ENCODE assay signal across 14 mouse cellular contexts in genomic region chr3:153248029-153248428, GRCm38 (mm10).
DNase-seq lines count a peak whose midpoint lies in the region; ATAC-seq and TF ChIP-seq lines count a peak whose summit lies in the region.
"Had no signal": no experiment of that assay in that cellular context is flagged by ENCODE, and none has a peak within 500 bp of the region (broad histone marks: within the 10 kb centered on the region; RNA-seq: fewer than 3 reads in every experiment).

No protein-coding gene starts in this region.

- DNase-seq in heart, postnatal 4 days, result peak; percentile 18
- DNase-seq in heart, embryonic 10.5 days (ENCODE audit: low spot score), result no peak
- DNase-seq in lung, embryonic 14.5 days, result peak; percentile 30
- no peak for DNase-seq in lung, adult 18-20 months
- DNase-seq in G1E (ENCODE audit: low spot score), result no peak
- peak; percentile 39 for DNase-seq in embryo, embryonic 11 days
- no peak for DNase-seq in ovary, postnatal 10 days (ENCODE audit: low spot score)
- no peak for DNase-seq in ovary, postnatal 36 days (ENCODE audit: low spot score)
- DNase-seq: liver; thymus, postnatal 14 days had no signal

- H3K27me3 ChIP-seq in heart, embryonic 10.5 days (ENCODE audit: insufficient read depth, poor library complexity, severe bottlenecking), result 0 out of 2 replicates have a peak, but pooled peaks cover 5% of the 10 kb centered on the region
- H3K27me3 ChIP-seq in lung, embryonic 14.5 days (ENCODE audit: insufficient read depth, low read length), result no peaks in the 10 kb centered on the region
- no peaks in the 10 kb centered on the region for H3K27me3 ChIP-seq in G1E (ENCODE audit: insufficient read depth, low read length)
- H3K27me3 ChIP-seq: forebrain, embryonic 13.5 days; hindbrain, embryonic 15.5 days; midbrain, embryonic 12.5 days; neural tube, embryonic 13.5 days had no signal

- no peaks in the 10 kb centered on the region for H3K36me3 ChIP-seq in heart, embryonic 10.5 days
- H3K36me3 ChIP-seq in lung, embryonic 14.5 days (ENCODE audit: insufficient read depth), result no peaks in the 10 kb centered on the region
- peaks cover 18% of the 10 kb centered on the region for H3K36me3 ChIP-seq in G1E (replicated peaks)
- H3K36me3 ChIP-seq: hindbrain, embryonic 15.5 days; midbrain, embryonic 12.5 days; neural tube, embryonic 13.5 days had no signal

- H3K9ac ChIP-seq in lung, embryonic 14.5 days, result no peak overlapping the region
- H3K9ac ChIP-seq: forebrain, embryonic 13.5 days; hindbrain, embryonic 15.5 days; midbrain, embryonic 12.5 days; neural tube, embryonic 13.5 days had no signal

- 35% methylated on average over 4 of the region's 4 CpGs for WGBS in heart, embryonic 10.5 days
- WGBS in lung, embryonic 14.5 days, result 37% methylated on average over 4 of the region's 4 CpGs

- H3K4me1 ChIP-seq in heart, embryonic 10.5 days, result peaks cover 3% of the 10 kb centered on the region; the same call in 1 of the 2 replicates
- no peaks in the 10 kb centered on the region for H3K4me1 ChIP-seq in lung, embryonic 14.5 days (ENCODE audit: insufficient read depth)
- H3K4me1 ChIP-seq in G1E (ENCODE audit: insufficient read depth, low read depth, low read length), result peaks cover 5% of the 10 kb centered on the region
- H3K4me1 ChIP-seq: hindbrain, embryonic 15.5 days; midbrain, embryonic 12.5 days had no signal

- ATAC-seq in lung, embryonic 14.5 days (ENCODE audit: insufficient read depth), result no peak
- no peak for ATAC-seq in G1E (ENCODE audit: extremely low read depth, insufficient number of reproducible peaks, low FRiP score, poor library complexity, severe bottlenecking)
- ATAC-seq: forebrain, embryonic 13.5 days had no signal

- TF ChIP-seq CTCF in lung, embryonic 14.5 days (IDR thresholded peaks at IDR 0.05; ENCODE audit: low read depth), result peak; percentile 42
- TF ChIP-seq CTCF in G1E (IDR thresholded peaks at IDR 0.05; ENCODE audit: low read depth, low read length), result 0 out of 2 replicates have a peak, but pooled peaks have one; percentile 13

- no peaks in the 10 kb centered on the region for H3K9me3 ChIP-seq in heart, embryonic 10.5 days
- no peaks in the 10 kb centered on the region for H3K9me3 ChIP-seq in lung, embryonic 14.5 days (ENCODE audit: low read depth, low read length)
- H3K9me3 ChIP-seq in G1E (replicated peaks), result no peaks in the 10 kb centered on the region
- H3K9me3 ChIP-seq: forebrain, embryonic 13.5 days; hindbrain, embryonic 15.5 days; midbrain, embryonic 12.5 days; neural tube, embryonic 13.5 days had no signal

- no peak overlapping the region for H3K27ac ChIP-seq in heart, embryonic 10.5 days
- no peak overlapping the region for H3K27ac ChIP-seq in lung, embryonic 14.5 days (ENCODE audit: low read depth)
- H3K27ac ChIP-seq: forebrain, embryonic 13.5 days; hindbrain, embryonic 15.5 days; midbrain, embryonic 12.5 days; neural tube, embryonic 13.5 days had no signal

- no peak overlapping the region for H3K4me2 ChIP-seq in lung, embryonic 14.5 days
- H3K4me2 ChIP-seq: forebrain, embryonic 13.5 days; hindbrain, embryonic 15.5 days; midbrain, embryonic 12.5 days; neural tube, embryonic 13.5 days had no signal

- H3K4me3 ChIP-seq in heart, embryonic 10.5 days, result no peak overlapping the region
- no peak overlapping the region for H3K4me3 ChIP-seq in lung, embryonic 14.5 days (ENCODE audit: low read depth, low read length)
- H3K4me3 ChIP-seq in G1E (ENCODE audit: low read depth, low read length), result no peak overlapping the region
- H3K4me3 ChIP-seq: forebrain, embryonic 13.5 days; hindbrain, embryonic 15.5 days; midbrain, embryonic 12.5 days; neural tube, embryonic 13.5 days had no signal

Comparison
In these comparisons a context has a peak if more than half of its experiments do, and no peak if none do; other contexts are left out.
1. DNase-seq: peak in heart, postnatal 4 days (single experiment), lung, embryonic 14.5 days (single experiment) and embryo, embryonic 11 days (single experiment); none in heart, embryonic 10.5 days (single experiment), lung, adult 18-20 months (0 of 2), G1E (single experiment), ovary, postnatal 10 days (single experiment) and ovary, postnatal 36 days (single experiment).